Mouse (Mus musculus) lung, adult 2 months (tissue): ENCODE measurements around the gene Cacna2d3. TPM values are rescaled to one million over a fixed set of nuclear protein-coding genes. Genes with fewer than 3 reads are reported as not detected.

ENCODE experiments used
- DNase-seq: peaks from one replicate; pipeline ENCODE4 v3.0.0; 2022
- H3K4me1 ChIP-seq: fragments of 200-500 bp; 2 replicates; pipeline ENCODE4 v1.6.1; 2011; ENCODE audit warnings: low read length; ENCODE audit not compliant: control insufficient read depth, insufficient read depth
- H3K4me3 ChIP-seq: fragments of 200-500 bp; replicated peaks from 2 replicates; pipeline ENCODE3; 2011; ENCODE audit warnings: low read depth, mild to moderate bottlenecking, control low read depth, low read length; ENCODE audit errors: extremely low read depth
- CTCF ChIP-seq: fragments of 200-500 bp; IDR thresholded peaks from 2 replicates; pipeline ENCODE4 v1.5.1; 2011; ENCODE audit warnings: mild to moderate bottlenecking, low read length, control low read depth; ENCODE audit not compliant: insufficient read depth
- POLR2A ChIP-seq: fragments of 200-500 bp; IDR thresholded peaks from 2 replicates; pipeline ENCODE4 v1.6.1; 2011; ENCODE audit warnings: low read depth, mild to moderate bottlenecking, control low read depth, low read length, borderline replicate concordance; ENCODE audit errors: extremely low read depth
- WGBS: fragments of 180-500 bp; shearing (Covaris S2); methylation state at CpG from one replicate; pipeline ENCODE4 v1.1.7; 2018; 5-methylcytosine and 5-hydroxymethylcytosine counted together
- polyA plus RNA-seq: library from polyadenylated mRNA; depleted of rRNA; stranded (reverse); fragments of >200 nt; gene quantifications from 2 replicates; pipeline ENCODE4 v1.2.3, GENCODE M21; 2012

Gene Cacna2d3
- polyA plus RNA-seq, 1 experiment: 0.38 TPM

DNA sequence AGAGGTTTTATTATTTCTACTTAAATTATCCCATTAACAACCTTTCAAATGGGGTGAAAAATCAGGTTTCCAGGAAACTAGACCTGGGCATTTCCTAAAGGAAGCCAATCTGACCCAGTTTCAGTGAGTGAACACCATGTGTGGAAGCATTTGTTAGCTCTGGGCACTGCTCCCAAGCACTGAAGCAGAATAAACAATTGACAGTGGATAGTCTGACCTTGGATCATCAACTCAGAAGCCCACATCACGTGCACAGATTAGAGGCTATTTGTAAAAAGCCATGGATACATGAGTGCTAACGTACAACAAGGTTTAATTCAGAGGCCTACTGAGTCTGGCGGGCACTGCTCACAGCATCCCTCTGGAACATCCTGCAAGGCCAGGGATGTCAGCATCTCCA, 82.4 kb downstream of the Cacna2d3 start:
- WGBS: 58% methylated on average over 3 of the region's 3 CpGs
- DNase-seq: no peak
- Histone ChIP-seq H3K4me3 (no peak overlapping the region), H3K4me1 (no peaks in the 10 kb centered on the region)
- TF ChIP-seq CTCF (no peak), POLR2A (no peak)

DNA sequence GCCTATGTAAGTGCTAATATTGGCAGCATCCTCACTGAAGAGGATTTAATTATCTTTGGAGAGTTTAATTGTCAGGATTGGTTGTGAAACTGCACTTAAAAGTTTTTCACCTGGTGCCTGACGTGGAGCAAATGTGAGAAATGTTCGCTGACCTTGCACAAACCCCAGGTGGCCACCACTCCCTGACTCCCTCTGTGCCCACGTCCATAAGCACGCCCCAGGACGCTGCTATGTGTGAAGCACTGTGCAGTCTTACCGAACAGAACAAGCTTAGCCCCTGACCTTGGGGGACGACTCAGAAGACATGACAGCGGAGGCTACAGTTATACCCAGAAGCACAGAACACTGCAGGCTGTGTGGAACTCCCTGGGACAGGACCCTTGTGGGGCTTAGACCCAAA, 93.5 kb downstream of the Cacna2d3 start:
- whole genome bisulfite sequencing: 69% methylated on average over 8 of the region's 8 CpGs
- DNase-seq: no peak
- Histone ChIP-seq H3K4me1 (no peaks in the 10 kb centered on the region), H3K4me3 (no peak overlapping the region)
- no peak for TF ChIP-seq POLR2A
- no peak for TF ChIP-seq CTCF

DNA sequence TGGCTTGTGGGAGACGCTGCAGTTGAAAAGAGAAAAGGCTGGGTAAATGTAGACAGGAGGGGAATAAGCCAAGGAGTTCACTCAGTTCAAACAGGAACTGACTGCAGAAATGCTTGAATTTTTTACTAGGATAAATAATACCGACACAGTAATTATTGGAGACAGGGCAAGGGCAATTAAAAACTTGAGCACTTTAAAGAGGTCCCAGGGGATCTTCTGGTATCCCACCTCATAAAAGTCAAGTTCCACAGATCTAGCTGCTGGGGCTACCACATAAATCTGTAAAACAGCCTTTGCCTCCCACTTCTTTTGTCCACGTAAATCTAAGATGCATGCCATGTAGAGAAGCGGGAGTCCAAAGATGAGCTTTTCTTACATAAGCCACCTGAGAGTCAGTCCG, 109.2 kb downstream of the Cacna2d3 start:
- DNase-seq: no peak
- 77% methylated on average over 5 of the region's 5 CpGs for WGBS
- TF ChIP-seq POLR2A (no peak), CTCF (no peak)
- H3K4me1 ChIP-seq: no peaks in the 10 kb centered on the region
- H3K4me3 ChIP-seq: no peak overlapping the region

DNA sequence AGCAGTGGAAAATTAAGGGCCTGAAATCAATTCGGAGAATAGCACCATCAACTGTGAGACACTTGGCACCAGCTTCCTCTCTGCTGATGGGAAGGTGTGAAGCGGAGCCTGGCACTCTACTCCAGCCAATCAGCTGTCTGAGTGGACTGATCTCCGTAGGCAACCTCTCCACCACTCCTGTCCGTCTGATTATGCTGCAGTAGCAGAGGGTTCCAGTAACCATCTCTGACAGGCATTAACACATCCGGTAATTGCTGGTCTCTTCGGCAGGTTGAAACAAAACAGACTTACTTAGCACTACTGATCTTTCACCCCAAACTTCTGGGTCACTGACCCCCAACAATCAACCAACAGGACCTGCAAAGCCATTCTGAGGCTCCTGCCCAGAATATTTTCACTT, 112.9 kb downstream of the Cacna2d3 start:
- no peak for DNase-seq
- TF ChIP-seq CTCF: no peak
- TF ChIP-seq POLR2A: no peak
- Histone ChIP-seq H3K4me3 (no peak overlapping the region), H3K4me1 (no peaks in the 10 kb centered on the region)
- WGBS: 56% methylated on average over 6 of the region's 6 CpGs

DNA sequence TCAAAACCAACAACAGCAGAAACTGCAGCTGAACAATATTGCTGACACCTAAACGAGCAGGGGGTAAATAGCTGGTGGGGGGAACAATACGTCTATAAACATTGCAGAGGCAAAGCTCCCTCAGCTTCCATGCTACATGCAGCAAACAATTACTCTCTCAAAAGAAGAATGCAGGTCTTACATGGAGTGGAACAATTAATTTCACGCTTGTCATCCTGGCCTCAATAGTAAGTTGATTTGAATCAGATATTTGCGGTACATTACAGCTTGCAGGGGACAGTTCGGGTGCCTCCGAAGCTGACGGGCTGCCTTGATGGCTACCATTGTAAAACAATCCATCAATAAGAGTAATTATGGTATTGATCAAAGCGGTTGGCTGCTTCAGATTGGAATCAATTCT, 122.2 kb downstream of the Cacna2d3 start:
- TF ChIP-seq CTCF (no peak), POLR2A (no peak)
- no peak for DNase-seq
- WGBS: 78% methylated on average over 8 of the region's 8 CpGs
- Histone ChIP-seq H3K4me1 (no peaks in the 10 kb centered on the region), H3K4me3 (no peak overlapping the region)

DNA sequence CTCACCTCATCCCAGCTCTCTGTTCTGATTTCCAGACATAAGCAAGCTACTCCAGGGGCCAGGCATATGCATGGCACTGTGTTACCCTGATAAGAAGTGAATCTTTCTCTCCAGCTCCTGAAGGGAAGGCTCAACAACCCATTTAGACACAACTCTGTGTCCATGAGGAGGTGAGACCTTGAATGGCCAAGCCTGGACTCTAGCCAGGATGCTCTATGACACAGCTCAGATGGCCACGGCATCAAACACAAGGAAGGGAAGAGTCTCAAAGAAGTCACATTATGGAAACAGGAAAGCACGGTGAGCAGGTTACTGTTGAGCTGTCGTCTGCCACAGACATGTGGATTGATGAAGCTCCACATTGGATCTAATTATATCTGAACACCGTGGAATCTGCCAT, 128.8 kb downstream of the Cacna2d3 start:
- Histone ChIP-seq H3K4me3 (no peak overlapping the region), H3K4me1 (no peaks in the 10 kb centered on the region)
- TF ChIP-seq POLR2A (no peak), CTCF (no peak)
- WGBS: 79% methylated on average over 4 of the region's 4 CpGs
- no peak for DNase-seq

DNA sequence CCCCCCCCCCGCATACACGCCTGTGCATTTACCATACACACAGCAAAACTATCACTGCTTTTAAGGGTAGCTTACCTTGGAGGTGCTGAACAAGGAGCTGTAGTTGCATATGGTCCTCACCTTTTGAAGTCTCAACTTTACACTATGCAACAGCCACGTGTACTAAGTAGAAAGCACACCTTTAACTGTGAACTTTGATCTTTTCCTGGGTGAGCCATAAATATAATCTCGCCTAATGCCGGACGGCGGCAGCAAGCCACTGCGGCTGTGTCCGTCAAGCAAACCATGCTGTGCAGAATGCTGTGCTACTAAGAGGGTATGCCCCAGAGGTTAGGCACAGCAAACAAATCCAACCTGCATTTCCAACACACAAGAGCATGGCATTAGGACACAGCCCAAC, 132.0 kb downstream of the Cacna2d3 start:
- no peak for DNase-seq
- H3K4me3 ChIP-seq: no peak overlapping the region
- TF ChIP-seq CTCF (no peak), POLR2A (no peak)
- H3K4me1 ChIP-seq: no peaks in the 10 kb centered on the region
- 74% methylated on average over 9 of the region's 9 CpGs for WGBS

GRCm38 (mm10) chr14:29581961-29582360, 139.7 kb downstream of the Cacna2d3 start:
- WGBS: 73% methylated on average over 2 of the region's 2 CpGs
- no peak for DNase-seq
- Histone ChIP-seq H3K4me1 (no peaks in the 10 kb centered on the region), H3K4me3 (no peak overlapping the region)
- no peak for TF ChIP-seq CTCF
- TF ChIP-seq POLR2A: no peak

DNA sequence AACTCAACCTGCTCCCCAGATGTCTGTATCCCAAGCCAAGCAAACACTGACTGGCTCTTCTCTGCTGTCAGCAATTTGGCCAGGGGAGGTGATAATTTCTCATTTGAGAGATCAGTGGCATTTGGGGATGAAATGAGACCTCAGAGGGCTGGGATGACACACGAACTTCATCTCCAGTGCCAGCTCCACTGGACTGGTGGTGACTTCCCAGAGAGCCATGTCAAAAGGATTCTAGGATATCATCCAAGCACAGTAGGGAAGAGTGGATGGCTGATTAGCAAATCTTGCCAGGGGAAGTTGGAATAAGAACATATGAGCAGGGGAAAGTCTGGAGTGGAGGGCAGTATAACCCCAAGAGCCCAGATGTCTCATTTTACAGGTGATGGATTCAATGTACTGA, 143.9 kb downstream of the Cacna2d3 start:
- no peak for TF ChIP-seq CTCF
- Histone ChIP-seq H3K4me3 (no peak overlapping the region), H3K4me1 (no peaks in the 10 kb centered on the region)
- no peak for DNase-seq
- WGBS: 49% methylated on average over 1 of the region's 1 CpGs

- Histone ChIP-seq H3K4me3 (no peak overlapping the region), H3K4me1 (no peaks in the 10 kb centered on the region)
- TF ChIP-seq POLR2A: no peak
- no peak for TF ChIP-seq CTCF
- 50% methylated on average over 5 of the region's 5 CpGs for WGBS
- DNase-seq: no peak
Observed at GRCm38 (mm10) chr14:29575551-29575950, 146.1 kb downstream of the Cacna2d3 start.

- TF ChIP-seq CTCF (no peak), POLR2A (no peak)
- no peak for DNase-seq
- Histone ChIP-seq H3K4me3 (no peak overlapping the region), H3K4me1 (no peaks in the 10 kb centered on the region)
- 50% methylated on average over 6 of the region's 6 CpGs for WGBS
Observed at GRCm38 (mm10) chr14:29562704-29563103, 159.0 kb downstream of the Cacna2d3 start.
